Mouse (Mus musculus) natural killer cell, adult 2 months (primary cell): ENCODE results near the gene Ccl22.

ENCODE experiments used
- DNase-seq, 2 experiments: peaks; one replicate each; pipeline ENCODE4 v3.0.0; 2022; ENCODE audit warnings: low spot score in 2 of 2

The Ccl22 gene

DNA sequence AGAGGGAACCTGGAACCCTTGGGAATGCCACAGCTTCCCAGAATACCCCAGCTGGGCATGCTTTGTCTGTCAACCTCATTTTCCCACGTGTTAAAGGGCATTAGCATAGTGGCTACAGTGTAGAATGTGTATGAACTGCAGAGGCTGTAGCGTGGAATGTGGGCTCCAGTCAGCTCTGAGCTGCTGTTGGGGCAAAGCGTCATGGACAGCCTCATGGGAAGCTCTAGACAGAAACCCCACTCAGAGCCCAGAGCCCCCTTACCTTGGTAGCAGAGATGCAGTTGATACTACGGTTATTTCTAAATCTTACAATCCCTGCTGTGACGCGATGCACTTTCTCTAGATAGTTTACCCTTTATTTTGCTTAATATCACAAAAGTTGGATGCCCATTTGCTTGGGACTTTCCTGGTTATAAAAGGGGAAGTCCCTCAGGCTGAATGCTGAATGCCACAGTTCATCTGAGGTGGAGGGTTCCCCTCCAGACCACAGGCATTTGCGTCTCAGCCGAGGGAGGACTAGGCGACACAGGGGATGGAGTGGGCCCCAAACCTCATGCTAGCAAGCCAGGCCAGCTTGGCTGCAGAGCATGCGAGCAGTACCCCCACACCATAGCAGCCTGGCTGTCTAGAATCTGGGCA lies 33.6 kb downstream of the Ccl22 start:
- peak; percentile 21 to 24 for DNase-seq

DNA sequence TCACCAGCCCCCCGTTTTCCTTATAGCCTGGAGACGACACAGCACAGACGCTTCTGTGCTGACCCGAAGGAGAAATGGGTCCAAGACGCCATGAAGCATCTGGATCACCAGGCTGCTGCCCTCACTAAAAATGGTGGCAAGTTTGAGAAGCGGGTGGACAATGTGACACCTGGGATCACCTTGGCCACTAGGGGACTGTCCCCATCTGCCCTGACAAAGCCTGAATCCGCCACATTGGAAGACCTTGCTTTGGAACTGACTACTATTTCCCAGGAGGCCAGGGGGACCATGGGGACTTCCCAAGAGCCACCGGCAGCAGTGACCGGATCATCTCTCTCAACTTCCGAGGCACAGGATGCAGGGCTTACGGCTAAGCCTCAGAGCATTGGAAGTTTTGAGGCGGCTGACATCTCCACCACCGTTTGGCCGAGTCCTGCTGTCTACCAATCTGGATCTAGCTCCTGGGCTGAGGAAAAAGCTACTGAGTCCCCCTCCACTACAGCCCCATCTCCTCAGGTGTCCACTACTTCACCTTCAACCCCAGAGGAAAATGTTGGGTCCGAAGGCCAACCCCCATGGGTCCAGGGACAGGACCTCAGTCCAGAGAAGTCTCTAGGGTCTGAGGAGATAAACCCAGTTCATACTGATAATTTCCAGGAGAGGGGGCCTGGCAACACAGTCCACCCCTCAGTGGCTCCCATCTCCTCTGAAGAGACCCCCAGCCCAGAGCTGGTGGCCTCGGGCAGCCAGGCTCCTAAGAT lies 34.3 kb downstream of the Ccl22 start:
- no peak for DNase-seq

DNA sequence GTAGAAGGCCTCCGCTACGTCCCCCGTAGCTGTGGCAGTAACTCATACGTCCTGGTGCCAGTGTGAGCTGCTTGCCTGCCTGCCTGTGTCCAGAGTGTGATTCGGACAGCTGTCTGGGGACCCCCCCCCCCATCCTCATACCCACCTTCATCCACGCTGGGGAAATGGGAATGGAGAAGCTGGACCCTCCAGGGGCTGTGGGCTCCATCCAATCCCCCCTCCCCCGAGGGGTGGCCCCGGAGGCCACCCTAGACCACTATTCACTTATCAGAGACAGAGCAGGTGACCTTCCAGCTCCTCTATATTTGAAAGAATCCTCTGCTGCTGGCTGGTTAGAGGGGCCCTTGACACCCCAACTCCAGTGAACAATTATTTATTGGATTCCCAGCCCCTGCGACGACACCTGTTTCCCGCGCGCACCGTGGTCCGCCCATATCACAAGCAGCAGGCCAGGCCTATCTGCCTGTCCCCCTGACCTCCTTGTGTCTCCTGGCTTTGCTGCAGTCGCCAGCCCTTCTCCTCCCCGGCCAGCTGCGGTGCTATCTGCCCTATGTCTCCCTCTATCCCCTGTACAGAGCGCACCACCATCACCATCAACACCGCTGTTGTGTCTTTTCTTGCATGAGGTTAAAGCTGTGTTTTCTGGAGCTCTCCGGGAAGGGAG lies 35.2 kb downstream of the Ccl22 start:
- DNase-seq = no peak

DNA sequence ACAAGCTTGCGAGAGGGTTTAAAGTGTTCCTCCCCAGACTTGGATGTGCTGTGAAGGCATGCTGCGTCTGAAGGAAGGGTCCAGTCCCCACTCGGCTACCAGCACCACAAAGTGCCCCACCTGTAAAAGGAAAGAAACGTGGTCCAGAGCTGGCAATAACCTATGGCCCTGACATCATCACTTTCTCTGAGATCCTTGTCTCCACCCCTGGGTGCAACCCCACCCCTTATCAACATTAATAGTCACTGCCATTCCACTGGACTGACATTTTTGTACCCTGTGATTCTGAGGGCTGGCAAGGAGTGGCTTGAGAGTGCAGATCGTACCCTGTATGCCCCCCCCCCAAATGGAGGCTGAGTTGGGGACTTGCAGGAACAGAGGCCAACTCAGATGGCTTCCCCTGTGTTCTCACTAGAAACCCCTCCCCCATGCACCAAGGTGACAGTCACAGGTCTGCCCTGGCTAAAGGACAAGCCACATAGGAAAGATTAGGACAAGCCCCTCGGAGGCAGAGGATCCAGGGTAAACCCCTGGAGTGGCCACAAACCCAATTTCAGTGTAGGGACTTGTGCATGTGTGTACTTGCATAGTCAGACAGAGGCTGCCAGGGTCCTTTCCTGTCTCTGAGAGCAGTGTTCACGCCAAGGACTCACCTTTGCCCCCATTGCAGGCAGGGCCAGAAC lies 35.9 kb downstream of the Ccl22 start:
- DNase-seq = no peak

DNA sequence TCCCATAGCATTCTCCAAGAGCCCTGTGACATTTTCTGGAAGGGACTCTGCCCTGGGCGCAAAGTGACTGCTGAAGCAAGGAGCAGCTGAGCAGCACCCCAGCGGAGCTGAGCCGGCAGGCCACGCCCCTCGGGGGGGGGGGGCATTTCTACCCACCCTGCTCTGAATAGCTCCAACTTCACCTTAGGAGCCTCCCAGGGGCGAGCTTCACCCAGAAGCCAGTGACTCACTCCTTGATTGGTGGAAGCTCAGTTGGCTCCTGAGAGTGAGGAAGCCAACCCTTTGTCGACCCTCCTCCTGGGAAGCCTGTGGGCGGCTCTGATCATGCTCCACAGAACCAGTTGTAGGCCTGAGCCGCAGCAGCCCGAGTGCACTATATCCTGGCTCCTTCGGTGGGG lies 36.4 kb downstream of the Ccl22 start:
- no peak for DNase-seq

DNA sequence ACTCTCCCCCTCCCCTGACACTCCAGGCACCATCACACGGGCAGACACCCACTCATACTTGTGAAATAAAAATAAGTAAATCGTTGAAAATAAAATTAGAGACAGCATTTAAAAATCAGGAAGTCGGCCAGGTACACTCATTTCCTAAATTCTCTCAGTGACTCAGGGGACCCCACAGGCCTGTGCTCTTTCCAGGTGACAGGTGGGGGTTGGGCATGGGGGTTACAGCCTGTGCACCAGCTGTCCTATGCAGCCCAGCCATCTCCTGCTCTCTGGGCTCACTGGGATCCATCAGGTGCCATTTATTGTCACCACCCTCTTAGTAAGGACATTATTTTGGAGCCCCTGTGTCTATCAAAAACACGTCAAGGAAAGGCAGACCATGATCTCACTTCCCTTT lies 38.5 kb downstream of the Ccl22 start:
- DNase-seq = no peak

DNA sequence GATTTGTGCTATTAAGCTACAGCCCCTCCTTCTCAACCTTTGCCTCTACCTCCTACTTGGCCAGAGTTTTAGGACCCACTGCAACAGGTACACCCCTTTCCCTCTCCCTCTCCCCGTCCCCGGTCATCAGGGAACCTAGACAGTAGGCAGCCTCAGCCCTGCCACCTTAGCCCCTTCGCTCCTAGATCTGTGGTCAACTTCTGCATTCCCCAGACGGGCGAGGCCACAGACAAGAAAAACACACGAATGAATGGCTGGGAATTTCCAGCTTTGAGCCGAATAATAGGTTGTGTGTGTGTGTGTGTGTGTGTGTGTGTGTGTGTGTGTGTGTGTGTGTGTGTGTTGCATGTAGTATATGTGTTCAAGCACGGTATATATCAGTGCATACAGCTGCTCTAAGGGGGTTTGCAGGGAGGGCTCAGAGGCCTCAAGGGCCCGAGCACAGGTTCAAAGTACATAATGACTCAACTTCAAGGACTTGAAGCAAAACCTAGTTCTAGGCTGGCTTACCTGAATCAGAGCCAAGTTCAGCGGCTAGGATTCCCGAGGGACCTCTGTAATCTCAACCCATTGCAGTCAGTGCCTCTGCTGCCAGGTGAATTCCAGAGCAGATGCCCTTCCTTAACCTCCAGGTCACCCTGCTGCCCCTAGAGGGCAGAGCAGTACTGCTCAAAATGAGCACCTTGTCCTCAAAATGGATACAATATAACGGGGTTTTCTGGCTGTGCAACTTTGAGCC lies 40.0 kb downstream of the Ccl22 start:
- DNase-seq = peak; percentile 16 to 51

DNA sequence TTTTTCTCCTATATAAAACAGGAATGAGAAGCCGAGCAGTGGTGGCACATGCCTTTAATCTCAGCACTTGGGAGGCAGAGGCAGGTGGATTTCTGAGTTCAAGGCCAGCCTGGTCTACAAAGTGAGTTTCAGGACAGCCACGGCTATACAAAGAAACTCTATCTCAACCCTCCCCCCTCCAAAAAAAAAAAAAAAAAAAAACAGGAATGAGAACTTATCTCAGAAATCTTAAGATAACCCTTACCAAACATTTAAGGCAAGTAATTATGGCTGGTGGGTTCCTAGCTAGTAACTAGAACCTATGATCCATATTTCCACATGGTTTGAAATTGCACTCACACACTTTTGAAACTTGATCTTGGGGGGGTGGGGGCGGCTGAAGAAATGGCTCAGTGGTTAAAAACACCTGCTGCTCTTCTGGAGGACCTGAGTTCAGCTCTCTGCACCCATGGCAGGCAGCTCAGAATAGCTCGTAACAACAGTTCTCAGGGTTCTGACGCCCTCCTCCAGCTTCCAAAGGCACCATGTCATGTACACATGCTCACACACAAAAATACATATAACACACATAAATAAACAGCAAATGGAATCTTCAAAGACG lies 40.7 kb downstream of the Ccl22 start:
- DNase-seq = no peak

DNA sequence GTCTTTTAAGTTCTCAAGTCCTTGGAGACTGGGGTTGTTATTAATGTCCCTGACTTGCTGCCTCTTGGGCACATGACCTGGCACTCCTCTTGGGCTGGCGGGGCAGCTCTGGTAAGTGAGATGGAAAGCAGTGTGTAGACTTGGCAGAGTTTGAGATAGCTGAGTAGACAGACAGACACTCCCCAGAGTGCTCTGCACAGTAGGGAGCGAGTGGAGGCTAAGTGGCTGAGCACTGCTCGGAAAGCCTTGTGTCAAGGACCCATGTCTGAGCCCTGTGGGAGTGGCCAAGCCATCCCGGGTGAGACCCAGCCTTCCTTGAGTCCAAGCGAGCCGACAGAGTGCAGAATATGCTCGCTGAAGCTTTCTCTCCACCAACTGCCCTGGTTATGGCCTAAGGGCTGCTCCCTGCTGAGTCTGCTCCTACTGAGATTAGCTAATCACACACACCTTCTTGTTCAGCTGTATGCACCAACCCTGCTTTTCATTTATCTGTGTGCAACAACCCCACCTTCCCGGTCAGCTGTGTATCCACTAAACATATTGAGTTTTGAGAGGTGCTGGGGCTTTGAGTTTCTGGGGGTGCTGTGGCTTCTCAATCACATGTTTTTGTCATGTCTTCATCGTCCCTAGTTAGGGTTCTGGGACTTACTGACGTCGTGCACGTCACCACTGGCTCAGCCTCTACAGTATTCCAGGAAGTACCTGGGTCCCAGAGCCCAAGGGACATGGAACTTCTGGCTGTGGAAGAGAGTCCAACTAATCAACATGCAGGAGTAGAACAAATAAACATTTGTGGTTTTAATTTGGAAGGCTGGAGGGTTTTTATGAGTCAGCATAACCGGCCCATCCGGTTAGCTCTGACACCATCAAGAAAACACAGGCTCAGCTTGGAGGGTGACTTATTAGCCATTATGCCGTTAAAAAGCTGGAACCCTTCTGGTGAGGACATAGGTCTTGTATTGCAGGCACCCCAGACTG lies 42.4 kb downstream of the Ccl22 start:
- no peak for DNase-seq

DNA sequence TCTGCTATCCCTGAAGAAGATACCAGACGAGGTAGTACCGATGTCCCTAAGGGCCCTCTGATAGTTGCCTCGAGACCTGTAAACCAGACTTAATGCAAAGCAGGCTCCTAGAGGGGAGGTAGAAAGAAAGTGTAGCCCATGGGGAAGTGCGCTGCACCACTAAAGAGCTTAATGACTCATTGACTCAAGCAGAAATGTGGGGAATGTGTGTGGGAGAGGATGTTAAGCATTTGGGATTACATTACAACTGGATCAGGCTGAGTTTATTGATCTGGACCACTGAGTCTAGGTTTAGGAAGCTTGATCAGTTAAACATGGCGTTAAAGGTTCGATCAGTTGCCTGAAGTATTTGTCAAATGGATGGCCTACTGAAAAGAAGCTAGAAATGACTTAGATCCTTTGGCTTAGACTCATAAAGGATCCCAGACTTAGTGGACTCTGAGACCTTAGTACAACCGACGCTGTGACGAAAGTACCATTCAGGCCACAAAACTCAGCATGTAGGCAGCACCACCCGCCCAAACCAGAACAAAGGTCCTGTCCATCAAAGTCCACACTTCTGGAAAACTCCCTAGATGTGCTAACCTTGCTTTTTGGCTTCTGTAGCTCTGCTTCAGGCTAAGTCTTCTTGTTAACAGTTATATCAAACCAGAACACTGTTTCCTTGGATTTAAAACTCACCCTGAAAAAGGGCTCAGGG lies 44.0 kb downstream of the Ccl22 start:
- no peak for DNase-seq

DNA sequence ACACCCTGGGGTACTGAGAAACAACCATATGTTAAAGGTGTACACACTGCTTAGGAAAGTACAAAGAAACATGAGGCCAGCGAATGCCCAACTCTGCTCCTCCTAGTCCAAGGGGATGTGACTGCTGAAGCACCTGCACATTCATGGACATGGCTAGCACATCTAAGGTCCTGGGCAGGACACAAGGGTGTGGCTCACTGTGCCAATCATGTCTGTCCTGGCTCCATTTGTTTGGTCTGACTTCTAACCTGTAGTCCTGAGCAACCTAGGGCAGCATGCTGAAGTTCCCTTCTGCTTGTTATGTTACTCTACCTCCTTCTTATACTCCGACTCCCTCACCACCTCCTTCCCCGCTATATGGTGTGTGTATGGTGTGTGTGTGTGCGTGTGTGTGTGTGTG lies 49.0 kb downstream of the Ccl22 start:
- no peak for DNase-seq

DNA sequence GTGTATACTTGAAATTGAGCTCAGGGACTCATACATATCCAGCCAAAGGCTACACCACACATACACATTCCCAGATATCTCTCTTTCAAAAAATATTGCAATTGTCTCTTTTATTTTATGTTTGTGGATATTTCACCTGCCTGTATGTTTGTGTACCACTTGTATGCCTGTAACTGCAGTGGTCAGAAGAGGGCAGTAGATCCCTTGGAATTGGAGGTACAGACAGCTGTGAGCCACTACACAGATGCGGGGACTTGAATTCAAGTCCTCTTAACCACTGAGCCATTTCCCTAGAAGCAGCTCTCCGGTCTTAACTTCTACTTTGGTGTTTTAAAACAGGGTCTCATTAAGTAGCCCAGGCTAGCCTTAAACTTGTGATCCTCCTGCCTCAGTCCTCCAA lies 49.4 kb downstream of the Ccl22 start:
- DNase-seq = no peak

DNA sequence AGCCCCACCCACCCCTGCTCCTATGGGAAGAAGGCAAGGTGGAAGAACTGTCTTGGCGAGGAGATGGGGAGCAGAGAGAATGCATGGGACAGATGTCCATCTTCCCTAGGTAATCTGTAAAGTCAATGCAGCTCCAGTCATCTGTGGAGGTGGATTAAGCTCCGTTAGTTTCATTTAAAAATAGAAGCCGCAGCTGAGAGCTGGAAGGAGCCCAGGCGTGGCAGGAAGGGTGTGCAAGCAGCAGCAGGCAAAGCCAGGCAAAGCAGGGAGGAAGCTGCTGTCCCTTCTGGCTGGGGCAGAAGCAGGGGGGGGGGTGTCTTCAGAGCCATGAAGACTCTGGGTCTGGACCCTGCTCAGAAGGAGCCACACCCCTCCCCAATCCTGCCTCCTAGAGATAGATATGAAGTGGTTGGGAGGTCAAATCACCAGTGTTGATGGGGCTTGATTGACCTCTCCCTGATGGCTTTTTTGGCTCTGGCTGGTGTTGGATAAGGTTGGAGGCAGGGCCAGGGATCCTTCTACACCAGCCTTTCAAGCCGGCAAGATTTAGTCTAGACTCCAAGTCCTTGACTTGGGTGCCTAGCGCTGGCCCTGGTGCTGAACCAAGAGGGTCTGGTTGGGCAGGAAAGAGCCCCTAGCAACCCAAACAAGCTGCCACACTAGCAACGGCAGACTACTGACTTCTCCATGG lies 55.0 kb downstream of the Ccl22 start:
- DNase-seq = no peak
